Mouse (Mus musculus): ENCODE measurements at regions not wholly inside any gene's neighbourhood (a gene's known extent, or its start where the extent isn't known, plus 50 kb on each side); places are given as distances from the start of the nearest gene placed in this dataset.

- no peak for DNase-seq (ENCODE audit: extremely low spot score, low spot score)
These were observed 124.0 kb upstream of the Tmc1 start for GRCm38 (mm10) chr19:21077771-21078548.

DNA sequence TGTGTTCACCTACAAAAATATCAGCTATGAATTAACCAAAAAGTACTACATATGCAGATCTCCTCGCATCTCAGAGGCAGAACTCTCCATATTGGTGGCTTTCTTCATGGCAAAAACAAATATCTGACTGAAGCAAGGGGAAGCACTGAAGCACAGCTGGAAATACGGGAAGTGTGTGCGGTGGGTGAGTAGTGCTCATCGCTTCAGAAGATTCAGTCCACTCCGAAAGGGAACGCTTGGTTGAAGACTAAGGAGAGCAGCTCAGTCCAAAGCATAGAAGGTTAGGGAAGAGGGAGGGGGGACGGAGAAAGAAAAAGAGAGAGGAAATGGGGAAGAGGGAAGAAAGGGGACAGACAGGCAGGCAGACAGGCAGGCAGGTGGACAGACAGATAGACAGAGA, 114.4 kb upstream of the Tmc1 start:
- DNase-seq (ENCODE audit: extremely low spot score, low spot score) = no peak

GRCm38 (mm10) chr19:21066432-21067113, 112.6 kb upstream of the Tmc1 start:
- no peak for DNase-seq (ENCODE audit: extremely low spot score, low spot score)

DNA sequence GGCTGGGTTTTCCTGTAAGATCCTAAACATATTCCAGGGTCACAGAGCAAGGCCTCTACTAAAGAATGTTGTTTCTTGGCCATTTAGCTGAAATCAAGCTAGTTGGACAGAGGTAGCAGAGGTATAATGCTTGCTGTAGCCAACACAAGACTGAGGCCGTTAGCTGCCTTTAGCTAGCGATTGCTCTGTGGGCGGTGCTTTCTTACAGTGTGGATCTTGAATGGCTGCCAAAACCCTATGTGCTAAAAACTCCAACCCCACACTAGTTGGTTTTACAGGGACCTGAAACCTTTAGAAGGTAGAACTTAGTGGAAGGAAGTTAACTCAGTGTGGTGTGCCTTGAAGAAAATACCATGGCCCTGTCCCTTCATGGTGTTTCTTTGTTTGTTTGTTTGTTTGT, 110.9 kb upstream of the Tmc1 start:
- no peak for DNase-seq (ENCODE audit: extremely low spot score, low spot score)

DNA sequence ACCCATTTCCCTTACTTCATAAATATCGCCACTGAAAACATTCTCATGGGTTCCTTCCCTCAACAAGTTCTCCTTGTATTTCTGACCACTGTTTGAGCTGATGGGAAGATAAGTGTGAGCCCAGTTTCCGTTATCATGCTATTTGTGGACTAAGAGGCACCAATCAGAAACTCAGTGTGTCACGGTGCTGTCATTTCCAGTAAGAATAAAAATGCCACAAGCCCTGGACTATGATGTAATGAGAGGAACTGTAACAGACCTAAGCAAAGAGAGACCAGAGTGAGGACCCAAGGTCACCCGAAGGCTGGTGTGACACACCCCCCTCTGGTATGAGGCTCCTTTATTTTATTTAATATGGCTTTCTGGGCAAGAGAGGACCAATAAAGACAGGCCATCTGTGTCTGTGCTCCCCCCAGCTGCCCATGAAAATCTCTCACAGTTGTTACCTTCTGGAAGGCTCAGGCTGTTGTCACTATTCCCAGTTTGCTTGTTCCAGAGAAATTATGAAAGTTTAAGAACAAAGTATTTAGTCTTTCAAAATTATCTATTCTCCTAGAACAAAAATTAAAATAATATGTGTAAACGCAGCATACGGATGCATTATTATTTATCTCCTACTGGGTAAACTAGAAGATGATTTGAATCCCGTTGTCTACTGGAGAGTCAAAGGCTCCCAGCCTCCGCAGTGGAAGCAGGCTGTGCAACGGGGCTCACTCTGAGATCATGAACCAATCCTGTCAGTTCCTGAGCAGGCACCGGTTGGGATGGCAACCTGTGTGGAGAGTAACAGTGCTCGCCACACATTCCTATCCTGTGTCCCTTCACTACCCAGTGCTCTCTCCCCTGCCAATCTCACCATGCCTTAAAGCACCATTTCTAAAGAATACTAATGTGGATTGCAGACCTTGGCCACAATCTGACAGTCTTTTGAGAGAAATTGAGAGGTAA, 99.9 kb upstream of the Tmc1 start:
- DNase-seq (ENCODE audit: extremely low spot score, low spot score) = no peak

GRCm38 (mm10) chr19:21052771-21053170, 98.8 kb upstream of the Tmc1 start:
- DNase-seq (ENCODE audit: extremely low spot score, low spot score) = no peak

DNA sequence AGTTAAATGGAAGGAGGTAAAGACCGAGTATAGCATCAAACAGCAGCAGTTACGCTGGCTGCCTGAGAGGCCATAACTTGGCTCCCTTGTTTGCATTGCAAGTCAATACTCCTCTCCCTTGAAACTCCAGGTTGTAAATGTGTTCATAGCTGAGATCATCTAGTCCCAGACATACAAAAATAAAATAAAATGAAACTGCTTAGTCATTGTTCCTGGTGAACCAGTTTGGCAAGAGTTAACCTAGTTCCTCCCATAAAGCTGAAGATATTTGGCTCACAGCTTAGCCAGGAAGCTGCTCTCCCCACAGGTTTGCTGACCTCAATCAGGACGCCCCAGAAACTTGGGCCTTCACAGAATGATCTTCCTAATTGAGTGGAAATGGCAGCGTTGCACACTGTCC, 97.9 kb upstream of the Tmc1 start:
- DNase-seq (ENCODE audit: extremely low spot score, low spot score) = no peak

- DNase-seq (ENCODE audit: extremely low spot score, low spot score) = no peak
These were observed 97.2 kb upstream of the Tmc1 start for GRCm38 (mm10) chr19:21050994-21051721.

DNA sequence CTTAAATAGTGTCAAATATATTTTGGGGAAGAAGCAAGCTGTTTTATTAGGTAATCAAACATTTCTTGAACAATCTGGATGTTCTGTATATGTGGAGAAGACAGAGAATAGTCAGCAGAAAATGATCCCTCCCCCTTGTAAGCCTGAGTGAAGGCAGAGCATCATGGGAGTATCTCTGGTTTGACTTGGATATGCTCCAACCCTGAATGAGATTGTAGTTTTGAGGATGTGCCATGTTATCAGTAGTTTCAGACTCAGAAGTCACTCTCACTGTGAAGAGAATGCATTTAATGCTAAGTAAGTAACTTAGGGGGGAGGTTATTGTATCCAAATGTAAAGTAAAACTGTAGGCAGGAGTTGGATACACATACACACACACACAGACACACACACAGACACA, 95.3 kb upstream of the Tmc1 start:
- DNase-seq (ENCODE audit: extremely low spot score, low spot score) = no peak

- DNase-seq (ENCODE audit: extremely low spot score, low spot score) = no peak
These were observed 91.6 kb upstream of the Tmc1 start for GRCm38 (mm10) chr19:21045565-21045964.

GRCm38 (mm10) chr19:21043958-21044357, 90.0 kb upstream of the Tmc1 start:
- DNase-seq (ENCODE audit: extremely low spot score, low spot score) = no peak

- no peak for DNase-seq (ENCODE audit: extremely low spot score, low spot score)
These were observed 88.5 kb upstream of the Tmc1 start for GRCm38 (mm10) chr19:21042536-21042935.

DNA sequence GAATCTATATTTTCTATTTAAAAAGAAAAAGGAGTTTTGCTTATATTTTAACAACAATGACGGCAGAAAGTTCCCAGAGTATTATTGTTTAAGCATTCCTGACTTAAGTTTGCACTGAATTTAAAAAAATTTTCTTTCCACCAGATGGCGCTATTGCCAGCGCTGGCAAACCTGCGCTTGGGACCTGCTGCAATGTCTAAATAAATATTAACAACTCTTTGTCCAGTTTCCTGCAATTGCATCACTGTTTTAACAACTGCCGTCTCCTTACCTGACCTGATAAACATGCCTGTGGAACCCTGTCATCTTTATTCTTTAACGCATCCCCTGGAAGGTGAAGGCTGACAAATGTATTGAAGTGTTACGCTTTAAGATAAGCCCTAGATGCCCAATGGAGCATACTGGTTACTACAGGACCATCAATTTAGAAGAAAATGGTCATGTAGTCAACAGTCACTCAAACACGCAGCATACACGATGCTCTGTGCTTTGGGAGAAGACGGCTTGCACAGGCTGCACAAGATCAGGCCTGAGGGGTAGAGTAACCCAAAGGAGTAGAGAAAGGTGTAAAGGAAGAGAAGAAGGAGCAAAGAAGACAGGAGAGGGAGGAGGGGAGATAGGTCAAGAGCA, 83.6 kb upstream of the Tmc1 start:
- peak; percentile 40 for DNase-seq (ENCODE audit: extremely low spot score, low spot score)

DNA sequence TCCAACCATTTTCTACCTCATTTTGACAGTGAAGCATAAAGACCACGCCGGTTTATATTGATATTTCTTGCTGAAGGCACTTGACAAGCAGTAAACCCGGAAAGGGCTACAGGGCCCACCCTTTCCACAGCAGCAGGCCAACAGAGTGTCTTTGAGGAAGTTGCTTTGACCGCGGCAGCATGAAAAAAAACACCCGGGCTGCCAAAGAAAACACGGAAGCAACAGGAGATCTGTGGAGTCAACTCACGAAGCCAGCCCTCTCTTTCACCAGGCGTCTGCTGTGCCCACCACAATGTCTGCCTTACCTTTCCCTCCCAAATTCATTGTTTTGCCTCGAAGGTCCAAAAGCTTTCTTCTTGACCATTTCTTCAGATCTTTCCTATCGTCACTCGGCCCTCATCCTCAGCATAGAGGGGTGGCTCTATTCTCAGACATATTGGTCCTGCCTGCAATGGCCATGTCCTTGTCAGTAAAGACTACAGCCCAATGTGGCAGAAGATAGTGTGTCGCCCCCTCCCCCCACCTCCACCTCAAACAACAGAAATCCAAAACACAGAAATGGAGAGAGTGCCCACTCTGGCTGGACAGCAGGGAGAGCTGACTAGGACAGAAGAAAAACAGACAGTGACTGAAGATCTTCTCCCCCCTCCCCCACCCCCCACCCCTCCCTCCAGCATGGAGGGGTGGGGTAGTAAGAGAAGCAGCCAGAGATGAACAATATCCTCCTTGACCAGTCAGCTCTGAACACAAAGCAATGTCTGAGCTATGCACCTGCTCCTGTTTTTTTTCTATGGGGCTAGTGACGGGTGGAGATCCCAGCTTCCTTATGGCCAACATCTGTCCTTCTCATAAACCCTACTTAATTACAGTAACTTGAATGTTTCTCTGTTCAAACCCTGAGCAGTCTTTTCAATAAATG, 82.8 kb upstream of the Tmc1 start:
- peak; percentile 41 for DNase-seq (ENCODE audit: extremely low spot score, low spot score)

DNA sequence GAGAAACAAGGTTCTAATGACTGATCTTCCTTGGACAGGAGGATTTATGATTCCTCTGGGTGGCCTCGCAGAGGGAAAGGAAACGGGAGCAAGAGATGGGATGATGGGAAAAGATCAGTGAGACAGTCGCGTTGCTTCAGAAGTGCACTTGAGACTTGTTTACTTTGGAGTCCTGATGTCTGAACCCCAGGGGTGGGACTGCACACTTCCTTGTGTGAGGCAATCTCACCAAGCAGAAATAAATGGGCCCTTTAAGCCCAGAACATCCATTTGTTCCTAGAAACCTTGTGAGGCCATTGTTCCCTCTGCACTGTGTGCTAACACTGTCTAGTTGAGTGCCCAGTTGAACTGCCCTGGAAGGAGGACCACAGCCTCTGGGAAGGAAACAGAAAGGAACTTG, 81.5 kb upstream of the Tmc1 start:
- DNase-seq (ENCODE audit: extremely low spot score, low spot score) = no peak

DNA sequence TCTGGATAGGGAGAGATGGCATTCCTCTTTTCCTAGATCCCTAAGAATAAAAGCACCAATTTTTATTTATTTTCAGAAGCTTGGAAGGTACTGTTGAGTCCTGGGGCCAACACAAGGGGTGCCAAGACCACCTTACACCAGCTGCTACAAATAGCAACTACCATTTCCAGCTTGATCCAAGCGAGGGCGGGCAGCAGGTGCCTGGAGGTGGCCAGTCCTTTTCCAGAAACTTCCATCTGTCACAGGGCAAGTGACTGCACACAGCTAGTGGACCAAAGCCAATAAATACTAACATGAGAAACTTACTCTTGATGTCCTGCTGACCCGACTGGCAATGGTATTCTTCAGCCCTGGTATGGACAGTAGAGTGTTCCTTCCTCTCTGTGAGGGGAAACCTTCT, 80.0 kb upstream of the Tmc1 start:
- DNase-seq (ENCODE audit: extremely low spot score, low spot score) = no peak

DNA sequence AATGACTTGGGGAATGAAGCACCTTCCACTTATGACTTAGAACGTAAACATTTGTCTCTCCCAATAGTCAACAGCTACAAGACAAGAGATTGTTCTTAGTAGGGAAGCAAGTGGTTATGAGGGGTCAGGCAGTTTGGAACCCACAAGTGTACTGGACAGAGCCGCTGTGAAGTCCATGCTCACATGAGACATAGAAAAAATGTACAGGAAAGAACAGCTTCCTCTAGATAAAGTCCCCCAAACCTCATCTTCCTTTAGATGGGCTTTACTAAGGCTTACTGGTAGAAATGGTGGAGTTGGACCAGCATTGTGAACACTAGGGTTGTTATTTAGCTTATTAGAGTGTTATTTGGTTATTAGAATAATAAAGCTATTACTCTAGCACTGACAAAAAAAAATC, 78.6 kb upstream of the Tmc1 start:
- DNase-seq (ENCODE audit: extremely low spot score, low spot score) = no peak

- DNase-seq (ENCODE audit: extremely low spot score, low spot score) = no peak
These were observed 77.8 kb upstream of the Tmc1 start for GRCm38 (mm10) chr19:21031768-21032308.

- no peak for DNase-seq (ENCODE audit: extremely low spot score, low spot score)
These were observed 77.0 kb upstream of the Tmc1 start for GRCm38 (mm10) chr19:21030971-21031370.
